Comparison of ENCODE assay signal across 8 mouse cellular contexts in genomic region chr5:12383133-12383959, GRCm38 (mm10). TPM values are rescaled to one million over a fixed set of nuclear protein-coding genes. Genes with fewer than 3 reads are reported as not detected.
DNase-seq lines count a peak whose midpoint lies in the region; ATAC-seq and TF ChIP-seq lines count a peak whose summit lies in the region.

Sema3d (plus strand) TSS chr5:12383385.

- no peaks in the 10 kb centered on the region for H3K4me1 ChIP-seq in hindbrain, embryonic 11.5 days (replicated peaks; ENCODE audit: control insufficient read depth, insufficient read depth, low read length)
- H3K4me1 ChIP-seq in lung, adult 2 months (ENCODE audit: control insufficient read depth, insufficient read depth, low read length), result no peaks in the 10 kb centered on the region

- ATAC-seq in hindbrain, embryonic 11.5 days (ENCODE audit: low FRiP score), result peak; percentile 97

- peak; percentile 86 for DNase-seq in Muller cell, postnatal 12 days (ENCODE audit: inconsistent ontology term)
- peak; percentile 92 to 94 for DNase-seq in cerebellum, postnatal 10 days
- peak; percentile 51 to 53 for DNase-seq in frontal cortex, postnatal 25 days (ENCODE audit: low spot score in 2 of 2)
- peak; percentile 86 for DNase-seq in hindbrain, embryonic 11.5 days (ENCODE audit: low spot score)
- peak; percentile 17 for DNase-seq in layer of hippocampus, adult 9-10 months (ENCODE audit: low spot score)
- peak; percentile 50 for DNase-seq in lung, adult 2 months
- DNase-seq in ovary, adult 18-20 months (ENCODE audit: low spot score), result peak; percentile 53
- peak; percentile 53 to 62 for DNase-seq in urinary bladder, adult 18-20 months (ENCODE audit: low spot score in 2 of 2)

- no peaks in the 10 kb centered on the region for H3K9me3 ChIP-seq in hindbrain, embryonic 11.5 days (ENCODE audit: control insufficient read depth, low read length)

- peak; percentile 24; the same call in 1 of the 2 replicates for TF ChIP-seq CTCF in lung, adult 2 months (IDR thresholded peaks at IDR 0.05; ENCODE audit: insufficient read depth, low read length)

- no peaks in the 10 kb centered on the region for H3K36me3 ChIP-seq in hindbrain, embryonic 11.5 days (ENCODE audit: control insufficient read depth, insufficient read depth, low read length)

- no peak for TF ChIP-seq POLR2A in lung, adult 2 months (IDR thresholded peaks at IDR 0.05; ENCODE audit: borderline replicate concordance, extremely low read depth, low read depth, low read length)

- whole genome bisulfite sequencing in hindbrain, embryonic 11.5 days, result under 1% methylated on average over 47 of the region's 49 CpGs
- 1% methylated on average over 49 of the region's 49 CpGs for WGBS in lung, adult 2 months

- peak within 1 kb of the TSS; percentile 16 for H3K9ac ChIP-seq in hindbrain, embryonic 11.5 days (ENCODE audit: low read depth, low read length)

- H3K27me3 ChIP-seq in hindbrain, embryonic 11.5 days (ENCODE audit: control insufficient read depth, insufficient read depth, low read length), result no peaks in the 10 kb centered on the region; the same call in 1 of the 2 replicates

- no peak within 1 kb of the TSS for H3K27ac ChIP-seq in hindbrain, embryonic 11.5 days (ENCODE audit: low read depth, low read length)

- H3K4me2 ChIP-seq in hindbrain, embryonic 11.5 days (replicated peaks; ENCODE audit: low read depth, low read length), result peak within 1 kb of the TSS; percentile 78

- H3K4me3 ChIP-seq in hindbrain, embryonic 11.5 days (ENCODE audit: low read depth, low read length), result peak within 1 kb of the TSS; percentile 39
- H3K4me3 ChIP-seq in lung, adult 2 months (replicated peaks; ENCODE audit: extremely low read depth, low read depth, low read length), result peak within 1 kb of the TSS; percentile 59

RNA-seq across cellular contexts. Expression of gene Sema3d, which starts in this region (rescaled TPM):
- 4.3 and 5.5 TPM in 2 replicates for polyA plus RNA-seq in hindbrain, embryonic 11.5 days (2014; fragmentation: Nextera tagmentation; extraction: Ambion mirVana)
- 1.5 and 2.4 TPM in 2 replicates for polyA plus RNA-seq in lung, adult 2 months (2012; rRNA removed)

Comparison
In these comparisons a context has a peak if more than half of its experiments do, and no peak if none do; other contexts are left out.
1. DNase-seq: peak in every context shown above with its lines; median percentile 93 in cerebellum, postnatal 10 days; 86 in Muller cell, postnatal 12 days; 86 in hindbrain, embryonic 11.5 days; 58 in urinary bladder, adult 18-20 months; 53 in ovary, adult 18-20 months; 52 in frontal cortex, postnatal 25 days; 50 in lung, adult 2 months; 17 in layer of hippocampus, adult 9-10 months.